Mouse (Mus musculus) urinary bladder, postnatal 4 days (tissue): ENCODE data around the gene Spock2.
A peak's percentile ranks its signal among the peaks of the same experiment; 100 is the strongest.

Source experiments
- DNase-seq, 2 experiments: peaks; one replicate each; pipeline ENCODE4 v3.0.0; 2021 to 2022; ENCODE audit warnings: low spot score in 2 of 2

Spock2 gene

GRCm38 (mm10) chr10:60106146-60106530, at the start of gene Spock2:
Gene Spock2, plus strand, starts transcription at chr10:60106219.
- DNase-seq, result no peak

- no peak for DNase-seq
Observed at GRCm38 (mm10) chr10:60062173-60062572, 43.8 kb upstream of the Spock2 start.

- no peak for DNase-seq
Observed at GRCm38 (mm10) chr10:60062931-60063330, 43.1 kb upstream of the Spock2 start.

GRCm38 (mm10) chr10:60066524-60066923, 39.5 kb upstream of the Spock2 start:
- no peak for DNase-seq

GRCm38 (mm10) chr10:60075159-60075558, 30.9 kb upstream of the Spock2 start:
- DNase-seq, result no peak

- no peak for DNase-seq
Observed at GRCm38 (mm10) chr10:60077226-60077625, 28.8 kb upstream of the Spock2 start.

GRCm38 (mm10) chr10:60077736-60078560, 28.1 kb upstream of the Spock2 start:
- DNase-seq, result no peak

GRCm38 (mm10) chr10:60078561-60078917, 27.5 kb upstream of the Spock2 start:
- DNase-seq, result peak in 1 of 2 experiments; percentile 37

- no peak for DNase-seq
Observed at GRCm38 (mm10) chr10:60080171-60080570, 25.8 kb upstream of the Spock2 start.

- no peak for DNase-seq
Observed at GRCm38 (mm10) chr10:60080601-60080981, 25.4 kb upstream of the Spock2 start.

GRCm38 (mm10) chr10:60080982-60081825, 24.8 kb upstream of the Spock2 start:
- DNase-seq, result peak in 1 of 2 experiments; percentile 46

- DNase-seq, result peak in 1 of 2 experiments; percentile 81
Observed at GRCm38 (mm10) chr10:60081905-60082304, 24.1 kb upstream of the Spock2 start.

- no peak for DNase-seq
Observed at GRCm38 (mm10) chr10:60084065-60084464, 22.0 kb upstream of the Spock2 start.

- no peak for DNase-seq
Observed at GRCm38 (mm10) chr10:60092311-60092710, 13.7 kb upstream of the Spock2 start.

- no peak for DNase-seq
Observed at GRCm38 (mm10) chr10:60093751-60094150, 12.3 kb upstream of the Spock2 start.

- DNase-seq, result no peak
Observed at GRCm38 (mm10) chr10:60095558-60095957, 10.5 kb upstream of the Spock2 start.

GRCm38 (mm10) chr10:60096302-60096701, 9.7 kb upstream of the Spock2 start:
- DNase-seq, result no peak

GRCm38 (mm10) chr10:60097146-60097545, 8.9 kb upstream of the Spock2 start:
- DNase-seq, result no peak

GRCm38 (mm10) chr10:60097774-60098173, 8.2 kb upstream of the Spock2 start:
- no peak for DNase-seq

GRCm38 (mm10) chr10:60105391-60106145, 451 bp upstream of the Spock2 start:
- no peak for DNase-seq

GRCm38 (mm10) chr10:60106531-60107186, 640 bp downstream of the Spock2 start:
- peak in 1 of 2 experiments; percentile 45 for DNase-seq

GRCm38 (mm10) chr10:60107448-60107847, 1.4 kb downstream of the Spock2 start:
- DNase-seq, result no peak
